Mouse (Mus musculus): ENCODE data around the gene Gpc5.

Gene Gpc5

DNA sequence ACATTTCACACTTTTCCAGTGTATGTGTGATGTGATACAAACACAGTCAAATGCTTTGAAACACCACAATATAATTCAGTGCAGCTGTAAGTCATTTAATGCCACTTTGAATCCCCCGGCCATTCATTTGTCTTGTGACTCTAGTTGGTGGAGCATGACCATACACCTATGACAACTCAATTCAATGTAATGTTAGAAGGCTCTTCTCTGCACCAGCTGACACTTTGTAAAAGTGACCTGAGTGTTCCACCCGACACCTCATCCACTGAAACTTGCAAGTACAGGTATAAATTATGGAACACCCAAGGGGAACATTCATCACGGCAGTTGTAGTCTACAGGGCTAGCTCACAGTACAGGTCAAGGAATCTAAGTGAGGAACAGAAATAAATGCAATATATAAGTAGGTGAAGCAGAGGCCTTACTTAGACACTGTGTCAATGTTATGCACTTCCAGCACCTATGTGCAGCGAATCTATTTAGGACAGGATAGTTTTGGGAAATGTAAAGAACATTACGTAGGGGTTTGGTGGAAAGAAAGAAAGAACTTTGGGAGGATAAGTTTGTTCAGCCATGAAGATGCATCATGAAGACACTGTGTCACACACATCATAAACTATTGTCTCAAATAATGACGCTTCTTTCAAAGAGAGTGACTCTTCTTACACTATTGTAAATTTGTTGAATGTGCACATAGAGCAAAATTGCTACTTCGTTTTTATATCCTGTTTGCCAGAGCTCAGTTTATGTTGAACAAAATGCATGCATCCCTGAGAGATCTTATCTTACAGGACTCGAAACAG lies 1381.6 kb downstream of the Gpc5 start:
- Histone ChIP-seq H3K36me3 (ENCODE audit: control insufficient read depth, insufficient read depth, low read length, poor library complexity, severe bottlenecking) (no peaks in the 10 kb centered on the region), H3K27me3 (ENCODE audit: control insufficient read depth, insufficient read depth, low read length, poor library complexity, severe bottlenecking) (no peaks in the 10 kb centered on the region)
- DNase-seq (ENCODE audit: low read depth, low spot score): no peak

- Histone ChIP-seq H3K36me3 (ENCODE audit: control insufficient read depth, insufficient read depth, low read length, poor library complexity, severe bottlenecking) (no peaks in the 10 kb centered on the region), H3K27me3 (ENCODE audit: control insufficient read depth, insufficient read depth, low read length, poor library complexity, severe bottlenecking) (no peaks in the 10 kb centered on the region)
- DNase-seq (ENCODE audit: low read depth, low spot score): no peak
Observed at GRCm38 (mm10) chr14:116494285-116494850, 1402.4 kb downstream of the Gpc5 start.

- Histone ChIP-seq H3K27me3 (ENCODE audit: control insufficient read depth, insufficient read depth, low read length, poor library complexity, severe bottlenecking) (no peaks in the 10 kb centered on the region), H3K36me3 (ENCODE audit: control insufficient read depth, insufficient read depth, low read length, poor library complexity, severe bottlenecking) (no peaks in the 10 kb centered on the region)
- DNase-seq (ENCODE audit: low read depth, low spot score): no peak
Observed at GRCm38 (mm10) chr14:116538216-116538615, 1446.2 kb downstream of the Gpc5 start.

DNA sequence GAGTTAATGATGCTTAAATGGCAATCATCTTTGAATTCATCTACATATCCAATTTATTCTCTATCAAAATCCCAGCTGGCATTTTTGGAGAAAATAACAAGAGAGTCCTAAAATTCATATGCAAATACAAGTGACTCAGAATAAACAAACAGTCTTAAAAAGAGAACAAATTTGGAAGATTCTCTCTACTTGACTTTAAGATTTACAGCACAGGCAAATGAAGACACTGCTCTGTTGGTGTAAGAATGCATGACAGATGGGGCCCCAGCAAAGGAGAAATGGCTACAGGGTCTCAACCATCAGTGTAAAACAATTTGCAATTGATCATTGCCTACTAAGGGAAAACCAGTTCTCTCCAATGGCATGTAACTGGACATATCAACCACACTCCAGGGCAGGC lies 1451.7 kb downstream of the Gpc5 start:
- DNase-seq (ENCODE audit: low read depth, low spot score): no peak
- Histone ChIP-seq H3K36me3 (ENCODE audit: control insufficient read depth, insufficient read depth, low read length, poor library complexity, severe bottlenecking) (no peaks in the 10 kb centered on the region), H3K27me3 (ENCODE audit: control insufficient read depth, insufficient read depth, low read length, poor library complexity, severe bottlenecking) (no peaks in the 10 kb centered on the region)

DNA sequence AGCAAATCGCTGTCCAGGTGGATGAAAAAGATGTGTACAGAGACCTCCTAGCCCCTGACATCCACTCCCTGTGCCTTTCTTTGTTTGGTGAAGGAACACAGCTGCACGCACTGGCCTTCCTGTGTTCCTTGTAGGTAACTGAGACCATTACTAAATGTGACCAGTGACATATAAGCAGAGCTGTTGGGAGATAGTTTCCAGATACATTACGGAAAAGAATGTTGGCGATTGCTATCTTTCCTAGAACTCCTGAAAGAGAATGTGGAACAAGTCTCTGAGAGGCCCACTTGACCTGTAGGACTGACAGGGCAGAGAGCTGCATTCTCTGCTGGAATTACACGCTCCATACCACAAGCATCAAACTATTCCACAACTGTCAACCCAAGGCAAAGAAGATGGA lies 1459.4 kb downstream of the Gpc5 start:
- no peak for DNase-seq (ENCODE audit: low read depth, low spot score)
- H3K36me3 ChIP-seq (ENCODE audit: control insufficient read depth, insufficient read depth, low read length, poor library complexity, severe bottlenecking): no peaks in the 10 kb centered on the region

DNA sequence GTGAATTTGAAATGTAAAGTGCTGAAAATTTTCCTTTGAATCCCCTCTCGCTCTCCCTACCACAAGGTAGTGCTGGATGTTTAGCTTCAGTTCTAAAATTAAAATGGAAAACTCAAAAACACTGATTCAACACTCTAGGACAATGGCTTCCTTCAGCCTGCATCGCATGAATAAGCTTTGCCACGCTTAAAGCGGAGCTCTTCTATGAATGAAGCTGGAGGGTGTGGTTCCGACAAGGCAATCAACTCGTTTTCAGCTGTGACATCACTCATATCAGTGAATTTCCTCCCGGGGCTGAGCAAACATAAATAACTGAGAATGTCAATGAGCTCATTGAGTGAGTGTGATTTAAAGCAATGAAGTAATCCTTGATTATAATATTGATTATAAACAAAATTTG lies 1461.3 kb downstream of the Gpc5 start:
- H3K27me3 ChIP-seq (ENCODE audit: control insufficient read depth, insufficient read depth, low read length, poor library complexity, severe bottlenecking): no peaks in the 10 kb centered on the region
- no peaks in the 10 kb centered on the region for H3K36me3 ChIP-seq (ENCODE audit: control insufficient read depth, insufficient read depth, low read length, poor library complexity, severe bottlenecking)
- no peak for DNase-seq (ENCODE audit: low read depth, low spot score)

More for the DNA sequence above, 1459.4 kb downstream of the Gpc5 start:
- H3K27me3 ChIP-seq (ENCODE audit: control insufficient read depth, insufficient read depth, low read length, poor library complexity, severe bottlenecking): no peaks in the 10 kb centered on the region

- Histone ChIP-seq H3K27me3 (ENCODE audit: control insufficient read depth, insufficient read depth, low read length, poor library complexity, severe bottlenecking) (no peaks in the 10 kb centered on the region), H3K36me3 (ENCODE audit: control insufficient read depth, insufficient read depth, low read length, poor library complexity, severe bottlenecking) (no peaks in the 10 kb centered on the region)
- DNase-seq (ENCODE audit: low read depth, low spot score): no peak
Observed at GRCm38 (mm10) chr14:116558141-116558800, 1466.3 kb downstream of the Gpc5 start.

- no peaks in the 10 kb centered on the region for H3K36me3 ChIP-seq (ENCODE audit: control insufficient read depth, insufficient read depth, low read length, poor library complexity, severe bottlenecking)
- no peak for DNase-seq (ENCODE audit: low read depth, low spot score)
- H3K27me3 ChIP-seq (ENCODE audit: control insufficient read depth, insufficient read depth, low read length, poor library complexity, severe bottlenecking): no peaks in the 10 kb centered on the region
Observed at GRCm38 (mm10) chr14:116559990-116560389, 1468.0 kb downstream of the Gpc5 start.

All from splenic B cell, adult 2 months (primary cell).